Mouse (Mus musculus): Measurements from ENCODE around the gene March9.

GRCm38 (mm10) chr10:127081996-127082620, 22.1 kb upstream of the March9 start:
- TF ChIP-seq CTCF (IDR thresholded peaks at IDR 0.05; ENCODE audit: extremely low read depth, insufficient read depth, insufficient read length, insufficient replicate concordance) = no peak
- TF ChIP-seq POLR2A (IDR thresholded peaks at IDR 0.05; ENCODE audit: low read depth, low read length) = no peak

Data from spleen, adult 2 months (tissue).